Mouse (Mus musculus) ES-E14 (cell line): ENCODE measurements around the gene Thada. TPM values are rescaled to one million over a fixed set of nuclear protein-coding genes. Genes with fewer than 3 reads are reported as not detected.

Source experiments
- DNase-seq: peaks from one replicate; pipeline ENCODE4 v3.0.0-alpha.2; 2013; ENCODE audit warnings: low read depth, low spot score
- H3K27ac ChIP-seq: 2 replicates; pipeline ENCODE4 v1.5.1; 2012; ENCODE audit warnings: low read depth, mild to moderate bottlenecking, low read length, moderate library complexity, mixed read lengths; ENCODE audit not compliant: poor library complexity, insufficient read depth, severe bottlenecking
- H3K36me3 ChIP-seq: 2 replicates; pipeline ENCODE4 v1.6.1; 2012; ENCODE audit warnings: mild to moderate bottlenecking, low read length, moderate library complexity, mixed read lengths; ENCODE audit not compliant: control insufficient read depth, poor library complexity, insufficient read depth, severe bottlenecking
- H3K4me1 ChIP-seq, 2 experiments: fragments of 150-350 bp in 1 of 2; sonication (generic) in 1 of 2; 2 replicates each; pipeline ENCODE4 v1.6.1; 2012; ENCODE audit warnings: low read length in 2 of 2, mild to moderate bottlenecking in 1 of 2, mixed read lengths in 1 of 2; ENCODE audit not compliant: control insufficient read depth in 2 of 2, insufficient read depth in 2 of 2, poor library complexity in 1 of 2
- H3K4me3 ChIP-seq, 2 experiments: fragments of 150-350 bp in 1 of 2; sonication (generic) in 1 of 2; 2 replicates each; pipeline ENCODE4 v1.5.1; 2012; ENCODE audit warnings: low read length in 2 of 2, low read depth in 1 of 2, mild to moderate bottlenecking in 1 of 2, mixed read lengths in 1 of 2; ENCODE audit not compliant: insufficient read depth in 1 of 2, poor library complexity in 1 of 2, severe bottlenecking in 1 of 2
- H3K9ac ChIP-seq: 2 replicates; pipeline ENCODE4 v1.6.1; 2012; ENCODE audit warnings: low read depth, mild to moderate bottlenecking, low read length, mixed read lengths; ENCODE audit not compliant: poor library complexity, insufficient read depth, severe bottlenecking
- H3K9me3 ChIP-seq: fragments of 150-350 bp; sonication (generic); 2 replicates; pipeline ENCODE4 v1.6.1; 2012; ENCODE audit warnings: low read depth, mild to moderate bottlenecking, low read length; ENCODE audit not compliant: control insufficient read depth, insufficient read depth
- CHD2 ChIP-seq: IDR thresholded peaks from 2 replicates; pipeline ENCODE4 v1.6.1; 2014; ENCODE audit warnings: mild to moderate bottlenecking, low read depth, low read length, inconsistent platforms
- HCFC1 ChIP-seq: IDR thresholded peaks from 2 replicates; pipeline ENCODE4 v1.6.1; 2012; ENCODE audit warnings: low read length, inconsistent platforms, borderline replicate concordance; ENCODE audit not compliant: insufficient read depth
- MAFK ChIP-seq: IDR thresholded peaks from 2 replicates; pipeline ENCODE4 v1.6.1; 2014; ENCODE audit warnings: mild to moderate bottlenecking, low read depth, low read length, inconsistent platforms; ENCODE audit not compliant: insufficient read depth
- ZC3H11A ChIP-seq: IDR thresholded peaks from 2 replicates; pipeline ENCODE4 v1.6.1; 2012; ENCODE audit warnings: low read depth, mild to moderate bottlenecking, inconsistent platforms, low read length, borderline replicate concordance
- ZNF384 ChIP-seq: IDR thresholded peaks from 2 replicates; pipeline ENCODE4 v1.6.1; 2012; ENCODE audit warnings: low read depth, low read length, inconsistent platforms
- in situ Hi-C, 2 experiments: fragments of 600-800 bp; cut with MboI; formaldehyde crosslinking; loops; one replicate each; pipeline ENCODE4 v1.15.1; 2025; ENCODE audit warnings: low sequenced_read_pairs in 2 of 2, inconsistent platforms in 1 of 2; ENCODE audit not compliant: unreplicated experiment in 2 of 2
- total RNA-seq: library from RNA; depleted of rRNA; stranded (reverse); fragments of 300-350 nt; gene quantifications from 2 replicates; pipeline ENCODE4 v1.2.3, GENCODE M21; 2012

Gene Thada
- total RNA-seq, 1 experiment, result 37.4 TPM

DNA sequence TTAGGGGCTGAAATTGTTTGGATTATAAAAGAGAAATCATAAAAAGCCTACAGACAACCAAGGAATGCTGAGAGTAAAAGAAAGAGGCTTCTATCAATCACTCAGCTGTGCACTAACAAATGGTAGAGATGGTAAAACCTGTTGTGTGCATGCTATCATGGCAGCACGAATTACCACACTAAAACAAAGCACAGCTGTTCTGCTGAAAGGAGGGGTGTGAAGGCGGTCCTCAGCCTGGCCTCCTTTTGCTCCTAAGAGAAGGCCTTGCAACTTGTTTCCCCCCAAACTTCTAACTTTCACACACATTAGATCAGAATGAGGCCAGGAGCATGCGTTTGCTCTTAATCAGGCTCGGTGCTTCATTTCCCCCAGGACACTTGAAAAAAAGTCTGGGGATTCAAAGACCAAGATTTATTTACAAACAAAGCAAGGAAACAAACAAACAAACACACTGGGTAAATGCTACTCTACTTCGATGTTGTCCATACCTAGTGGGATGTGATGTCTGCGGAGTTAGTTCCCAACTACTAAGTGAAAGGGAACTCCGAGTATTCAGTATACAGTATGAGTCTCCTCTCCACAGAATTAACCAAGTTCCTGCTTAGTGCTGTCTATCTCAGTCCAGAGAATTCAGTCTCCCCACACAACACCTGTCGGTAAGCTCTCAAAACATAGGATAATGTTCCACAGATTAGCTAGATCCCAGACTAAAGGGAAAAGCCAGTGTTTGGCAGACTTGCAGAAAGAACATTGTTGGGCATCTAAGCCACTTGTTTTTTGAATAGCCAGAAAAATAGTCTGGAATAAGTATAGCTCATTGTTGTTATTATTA, 109.7 kb downstream of the Thada start:
- peaks cover 11% of the 10 kb centered on the region; the same call in 1 of the 2 replicates for H3K36me3 ChIP-seq
- no peak for DNase-seq
- no peak overlapping the region for H3K9ac ChIP-seq
- H3K4me1 ChIP-seq, result peaks cover 19 to 21% of the 10 kb centered on the region in 2 experiments
- in situ Hi-C loops, result no loop called here
- H3K27ac ChIP-seq, result peak overlapping the region; percentile 67; the same call in 1 of the 2 replicates
- H3K4me3 ChIP-seq, result no peak overlapping the region
- no peak for TF ChIP-seq HCFC1
- no peak for TF ChIP-seq ZC3H11A
- TF ChIP-seq ZNF384, result no peak
- no peak for TF ChIP-seq MAFK
- TF ChIP-seq CHD2, result no peak
- no peaks in the 10 kb centered on the region for H3K9me3 ChIP-seq

- DNase-seq, result peak; percentile 84
- TF ChIP-seq ZC3H11A (no peak), CHD2 (peak; percentile 81)
- Histone ChIP-seq H3K9me3 (no peaks in the 10 kb centered on the region), H3K4me1 (peaks cover 19 to 21% of the 10 kb centered on the region in 2 experiments), H3K36me3 (peaks cover 11% of the 10 kb centered on the region; the same call in 1 of the 2 replicates), H3K9ac (no peak overlapping the region), H3K4me3 (no peak overlapping the region), H3K27ac (peak overlapping the region; percentile 91)
- in situ Hi-C loops, result no loop called here
Observed at GRCm38 (mm10) chr17:84355006-84355405, 111.0 kb downstream of the Thada start.

DNA sequence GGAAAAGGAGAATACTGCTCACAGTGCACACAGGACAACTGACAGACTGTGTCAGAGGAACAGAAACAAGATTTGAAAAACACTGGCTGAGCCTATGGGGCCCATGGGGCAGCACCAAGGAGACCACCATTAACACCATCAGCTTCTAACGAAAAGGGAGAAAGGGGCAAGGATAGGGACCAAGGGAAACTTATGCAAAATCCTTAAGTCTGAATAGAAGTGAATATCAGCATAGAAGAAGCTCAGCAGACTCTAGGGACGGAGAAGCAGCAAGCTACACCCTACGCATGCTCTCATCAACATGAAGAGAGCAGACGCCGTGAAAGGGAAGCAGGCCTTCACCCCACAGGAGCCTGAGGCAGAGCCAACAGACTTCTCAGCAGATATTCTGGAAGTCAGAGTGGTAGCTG, 112.1 kb downstream of the Thada start:
- DNase-seq, result no peak
- Histone ChIP-seq H3K9ac (no peak overlapping the region), H3K36me3 (peaks cover 13% of the 10 kb centered on the region), H3K4me3 (no peak overlapping the region), H3K4me1 (peaks cover 20 to 21% of the 10 kb centered on the region in 2 experiments), H3K9me3 (no peaks in the 10 kb centered on the region), H3K27ac (no peak overlapping the region)
- in situ Hi-C loops, result no loop called here
- TF ChIP-seq HCFC1, result no peak
- no peak for TF ChIP-seq ZNF384
- TF ChIP-seq MAFK, result no peak
- no peak for TF ChIP-seq ZC3H11A
- TF ChIP-seq CHD2, result no peak

- no peak overlapping the region for H3K9ac ChIP-seq
- in situ Hi-C loops, result no loop called here
- H3K4me1 ChIP-seq, result peaks cover 20 to 21% of the 10 kb centered on the region in 2 experiments
- H3K36me3 ChIP-seq, result peaks cover 12% of the 10 kb centered on the region
- TF ChIP-seq MAFK (no peak), HCFC1 (no peak), CHD2 (no peak), ZNF384 (no peak), ZC3H11A (no peak)
- DNase-seq, result no peak
- H3K27ac ChIP-seq, result no peak overlapping the region
- H3K4me3 ChIP-seq, result no peak overlapping the region
- H3K9me3 ChIP-seq, result no peaks in the 10 kb centered on the region
Observed at GRCm38 (mm10) chr17:84353224-84353901, 112.6 kb downstream of the Thada start.
